Mouse (Mus musculus): Measurements from ENCODE around the gene Lin52.
A peak's percentile ranks its signal among the peaks of the same experiment; 100 is the strongest.

The Lin52 gene

DNA sequence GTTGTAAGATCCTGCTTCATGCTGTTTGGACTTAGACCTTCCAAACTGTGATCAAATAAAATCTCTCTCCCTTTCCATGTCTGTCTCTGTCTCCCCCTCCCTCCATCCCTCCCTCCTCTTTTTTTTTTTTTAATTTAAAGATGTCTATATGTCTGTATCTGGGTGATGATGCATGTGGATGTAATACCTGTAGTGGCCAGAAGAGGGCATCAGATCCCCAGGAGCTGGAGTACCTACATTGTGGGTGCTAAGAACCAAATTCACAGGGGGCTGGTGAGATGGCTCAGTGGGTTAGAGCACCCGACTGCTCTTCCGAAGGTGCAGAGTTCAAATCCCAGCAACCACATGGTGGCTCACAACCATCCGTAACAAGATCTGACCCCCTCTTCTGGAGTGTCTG is 88.3 kb downstream of the Lin52 start:
- DNase-seq (ENCODE audit: low read depth): peak; percentile 61

DNA sequence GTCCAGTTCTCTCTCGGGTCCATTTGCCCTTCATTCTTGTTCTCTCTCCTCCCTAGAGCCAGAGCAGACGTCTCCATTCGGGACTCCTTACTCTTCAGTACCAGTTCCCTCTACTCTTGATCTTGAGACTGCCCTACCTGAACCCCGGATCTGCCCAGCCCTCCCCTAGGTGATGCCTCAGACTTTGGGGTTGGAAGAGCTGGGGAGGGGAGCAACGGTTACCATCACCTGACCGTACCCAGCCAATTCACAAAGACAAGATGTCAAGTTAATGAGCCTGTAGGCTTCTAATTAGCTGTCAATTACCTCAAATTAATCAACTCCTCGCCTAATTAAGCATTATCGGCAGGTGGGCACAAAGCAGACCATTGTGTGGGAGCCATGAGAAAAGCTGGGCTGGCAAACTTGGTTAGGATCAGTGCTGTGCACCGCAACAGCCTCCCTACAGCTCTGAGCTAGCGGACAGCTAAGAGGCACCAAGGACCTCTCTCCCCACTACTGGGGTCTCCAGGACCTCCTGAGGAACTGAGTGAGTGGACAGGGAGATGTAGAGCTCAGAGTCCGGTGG is 90.3 kb downstream of the Lin52 start:
- no peak for DNase-seq (ENCODE audit: low read depth)

DNA sequence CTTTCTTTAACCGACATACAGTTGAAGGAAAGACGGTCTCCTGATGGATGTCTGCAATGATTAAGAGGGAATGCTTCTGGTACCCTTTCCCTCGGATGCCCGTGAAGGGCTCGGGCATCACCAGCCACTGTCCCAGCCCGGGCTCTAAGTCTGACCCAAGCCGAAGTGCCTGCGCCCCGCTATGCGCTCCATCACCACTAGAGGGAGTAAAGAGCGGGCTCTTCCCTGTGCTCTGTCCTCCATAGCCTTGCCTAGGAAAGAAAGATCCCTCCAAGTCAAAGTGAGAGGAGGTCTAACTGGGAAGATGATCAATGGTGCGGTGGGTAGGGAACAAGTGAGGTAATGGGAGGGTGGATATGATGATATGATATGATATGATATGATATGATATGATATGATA is 94.8 kb downstream of the Lin52 start:
- peak; percentile 72 for DNase-seq (ENCODE audit: low read depth)

DNA sequence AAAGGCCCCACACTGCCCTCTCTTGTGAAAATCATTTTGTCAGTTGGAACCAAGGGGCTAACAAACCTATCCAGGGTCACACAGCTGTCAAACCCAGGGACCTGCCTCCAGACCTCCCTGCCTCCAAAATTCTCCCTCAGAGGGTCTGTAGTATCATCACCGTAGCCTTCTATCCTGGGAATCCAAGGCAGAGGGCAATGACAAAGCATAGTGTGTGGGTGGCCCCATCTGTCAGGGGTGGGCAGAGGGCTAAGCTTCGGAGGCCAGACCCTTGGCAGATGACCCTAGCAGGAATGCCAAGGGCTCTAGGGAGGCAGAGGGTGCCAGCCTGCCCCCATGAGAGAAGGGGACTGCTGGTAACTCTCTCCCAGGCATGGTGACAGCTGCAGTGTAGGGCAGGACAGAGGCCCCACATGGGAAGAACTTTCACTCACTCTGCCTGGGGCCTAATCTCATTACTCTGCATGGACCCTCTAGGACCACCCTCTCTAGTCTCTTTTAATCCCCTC is 95.4 kb downstream of the Lin52 start:
- DNase-seq (ENCODE audit: low read depth): no peak

DNA sequence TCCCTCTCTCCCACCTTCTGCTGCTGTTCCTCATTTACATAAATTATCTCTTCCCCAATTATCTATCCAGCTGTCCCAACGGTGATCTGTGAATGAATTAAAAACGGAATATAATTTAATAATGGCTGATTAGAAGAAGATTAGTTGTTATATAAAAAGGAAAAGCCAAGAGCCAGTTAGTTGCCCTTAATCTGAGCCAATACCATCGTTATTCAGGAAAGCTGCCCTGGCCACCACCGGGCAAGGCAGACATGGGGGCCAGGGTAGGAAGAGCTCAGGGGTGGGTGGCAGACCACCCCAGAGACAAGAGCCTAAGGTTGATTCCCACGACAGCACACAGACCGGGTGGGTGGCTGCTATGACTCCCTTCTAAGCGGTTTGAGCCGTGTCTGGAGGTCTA is 97.0 kb downstream of the Lin52 start:
- no peak for DNase-seq (ENCODE audit: low read depth)

DNA sequence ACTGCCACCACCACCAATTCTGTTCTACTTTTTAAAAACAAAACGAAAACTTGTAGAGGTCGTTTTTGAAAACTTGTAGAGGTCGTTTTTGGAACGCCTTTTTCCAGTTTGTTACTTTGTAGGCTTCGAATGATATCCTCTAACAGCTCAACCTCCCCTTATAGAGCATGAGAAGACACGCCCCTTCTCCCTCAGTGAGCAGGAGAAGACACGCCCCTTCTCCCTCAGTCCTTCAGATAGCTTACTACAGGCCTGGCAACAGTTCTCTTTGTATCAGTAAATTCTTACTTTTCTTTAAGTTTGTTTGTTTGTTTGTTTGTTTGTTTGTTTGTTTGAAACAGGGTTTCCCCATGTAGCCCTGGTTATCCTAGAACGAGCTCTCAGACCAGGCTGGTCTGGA is 104.0 kb downstream of the Lin52 start:
- DNase-seq (ENCODE audit: low read depth): no peak

DNA sequence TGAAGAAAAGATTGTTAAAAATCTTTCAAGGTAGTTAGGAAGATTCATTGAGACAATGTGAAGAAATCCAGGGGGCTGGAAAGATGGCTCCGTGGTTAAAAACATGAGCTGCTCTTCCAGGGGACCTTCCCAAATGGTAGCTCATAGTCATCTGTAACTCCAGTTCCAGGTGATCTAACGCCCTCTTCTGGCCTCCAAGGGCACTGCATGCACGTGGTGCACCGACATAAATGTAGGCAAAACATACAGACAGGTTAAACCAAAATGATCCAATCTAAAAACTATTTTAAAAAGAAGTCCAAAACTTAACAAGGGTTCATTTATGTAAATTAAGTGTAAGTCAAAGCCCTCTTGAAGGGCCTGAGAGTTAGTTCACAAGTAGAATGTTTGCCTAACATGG is 111.3 kb downstream of the Lin52 start:
- DNase-seq (ENCODE audit: low read depth): peak; percentile 19

DNA sequence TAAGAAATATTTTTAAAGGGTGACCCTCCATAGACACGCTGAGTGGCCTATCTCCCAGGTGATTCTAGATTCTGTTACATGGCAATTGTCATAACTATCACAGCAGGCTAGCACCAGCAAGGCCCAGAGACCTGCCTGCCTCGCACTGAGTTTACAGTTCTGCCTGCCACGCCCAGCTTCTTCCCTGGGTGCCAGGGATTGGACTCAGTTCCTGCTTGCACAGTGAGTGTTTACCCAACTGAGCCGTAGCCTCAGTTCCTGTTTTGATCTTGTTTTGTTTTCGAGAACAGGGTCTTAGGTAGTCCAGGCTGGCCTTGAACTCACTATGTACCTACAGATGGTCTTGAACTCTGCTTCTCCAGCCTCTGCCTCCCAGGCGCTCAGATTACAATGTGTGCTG is 116.4 kb downstream of the Lin52 start:
- DNase-seq (ENCODE audit: low read depth): no peak

DNA sequence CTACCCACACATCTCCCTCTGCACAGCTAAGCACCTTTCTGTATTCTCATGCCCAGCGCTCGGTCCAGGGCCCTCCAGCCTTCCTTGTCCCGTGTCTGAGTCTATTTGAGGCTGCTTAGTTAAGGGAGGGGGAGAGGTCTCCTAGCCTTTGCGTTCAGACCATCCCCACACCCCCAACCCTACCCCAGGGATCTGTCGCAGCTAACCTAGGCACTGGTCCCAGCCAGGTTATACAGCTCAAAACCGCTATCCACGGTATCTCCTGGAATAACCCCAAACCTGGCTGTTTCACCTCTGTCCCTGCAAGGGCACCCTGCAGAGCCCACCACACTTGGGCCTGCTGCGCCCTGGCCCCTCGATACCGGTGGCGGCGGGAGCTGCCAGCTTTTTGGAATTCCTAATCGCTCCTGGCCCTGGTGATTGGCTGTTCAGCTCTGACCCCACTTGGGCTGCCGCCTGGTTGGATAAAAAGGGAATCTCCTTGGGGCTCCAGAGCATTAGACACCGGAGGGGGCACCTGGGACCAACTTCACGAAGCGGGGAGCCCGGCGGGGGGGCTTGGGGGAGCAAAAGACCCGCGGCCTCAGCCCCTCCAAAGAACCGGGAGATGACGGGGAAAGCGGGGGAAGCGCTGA is 118.2 kb downstream of the Lin52 start, which contains the start of gene Vsx2:
TSS of gene Vsx2 (plus strand) at position 427 of the 635 bp plus-strand sequence.
- DNase-seq (ENCODE audit: low read depth): no peak

DNA sequence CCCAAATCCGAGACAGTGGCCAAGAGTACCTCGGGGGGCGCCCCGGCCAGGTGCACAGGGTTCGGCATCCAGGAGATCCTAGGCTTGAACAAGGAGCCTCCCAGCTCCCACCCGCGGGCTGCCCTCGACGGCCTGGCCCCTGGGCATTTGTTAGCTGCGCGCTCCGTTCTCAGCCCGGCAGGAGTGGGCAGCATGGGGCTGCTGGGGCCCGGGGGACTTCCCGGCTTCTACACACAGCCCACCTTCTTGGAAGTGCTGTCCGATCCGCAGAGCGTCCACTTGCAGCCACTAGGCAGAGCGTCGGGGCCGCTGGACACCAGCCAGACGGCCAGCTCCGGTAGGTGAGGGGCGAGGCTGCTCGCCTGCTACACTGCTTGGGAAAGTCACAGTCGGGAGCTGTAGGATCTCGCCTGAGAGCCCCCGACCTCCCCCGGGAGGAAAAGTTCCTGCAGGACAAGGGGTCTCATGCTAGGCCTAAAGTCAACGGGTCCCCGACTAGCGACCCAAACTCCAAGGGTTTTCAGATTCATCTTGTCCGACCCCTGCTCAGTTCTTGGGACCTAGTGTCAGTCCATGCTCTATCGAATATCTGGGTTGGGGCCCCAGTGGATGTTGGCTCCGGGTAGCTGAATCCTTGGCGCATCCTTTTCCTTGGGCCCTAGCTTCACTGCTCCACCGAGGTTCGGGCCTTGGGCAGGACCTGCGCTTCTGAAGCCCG is 118.9 kb downstream of the Lin52 start:
- DNase-seq (ENCODE audit: low read depth): no peak

DNA sequence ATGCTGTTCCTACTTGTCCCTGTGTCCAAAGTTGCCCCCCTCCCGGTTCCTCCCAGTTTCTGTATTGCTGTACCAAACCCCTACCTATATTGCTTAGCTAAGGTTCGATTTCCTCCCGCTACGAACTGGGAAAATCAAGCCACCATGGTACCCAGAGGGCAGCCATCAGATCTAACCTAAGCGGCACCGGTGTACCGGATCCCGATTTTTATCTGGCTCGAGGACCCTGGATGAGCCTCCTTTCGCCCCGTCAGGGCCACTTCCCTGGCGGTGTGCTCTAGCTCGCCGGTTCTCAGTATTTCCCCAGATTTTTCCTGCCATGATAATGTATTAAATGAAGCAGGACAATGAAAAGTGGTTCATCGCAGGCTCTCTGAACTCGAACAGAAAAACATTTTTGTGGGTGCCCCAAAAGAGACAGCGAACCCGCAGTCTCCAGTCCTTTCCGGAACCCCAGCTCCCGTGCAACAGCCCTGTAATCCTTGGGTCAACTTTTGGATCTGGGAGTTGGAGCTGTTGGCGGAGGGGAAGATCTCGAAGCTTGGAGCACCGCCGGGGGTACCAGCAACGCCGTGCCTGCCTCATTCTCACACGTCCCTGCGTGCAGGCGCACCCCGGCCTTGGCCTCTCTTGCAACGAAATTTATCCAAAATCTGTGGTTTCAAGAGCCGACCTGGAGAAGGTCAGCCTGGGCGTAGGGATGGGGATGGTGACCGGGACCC is 119.6 kb downstream of the Lin52 start:
- peak; percentile 13 for DNase-seq (ENCODE audit: low read depth)

DNA sequence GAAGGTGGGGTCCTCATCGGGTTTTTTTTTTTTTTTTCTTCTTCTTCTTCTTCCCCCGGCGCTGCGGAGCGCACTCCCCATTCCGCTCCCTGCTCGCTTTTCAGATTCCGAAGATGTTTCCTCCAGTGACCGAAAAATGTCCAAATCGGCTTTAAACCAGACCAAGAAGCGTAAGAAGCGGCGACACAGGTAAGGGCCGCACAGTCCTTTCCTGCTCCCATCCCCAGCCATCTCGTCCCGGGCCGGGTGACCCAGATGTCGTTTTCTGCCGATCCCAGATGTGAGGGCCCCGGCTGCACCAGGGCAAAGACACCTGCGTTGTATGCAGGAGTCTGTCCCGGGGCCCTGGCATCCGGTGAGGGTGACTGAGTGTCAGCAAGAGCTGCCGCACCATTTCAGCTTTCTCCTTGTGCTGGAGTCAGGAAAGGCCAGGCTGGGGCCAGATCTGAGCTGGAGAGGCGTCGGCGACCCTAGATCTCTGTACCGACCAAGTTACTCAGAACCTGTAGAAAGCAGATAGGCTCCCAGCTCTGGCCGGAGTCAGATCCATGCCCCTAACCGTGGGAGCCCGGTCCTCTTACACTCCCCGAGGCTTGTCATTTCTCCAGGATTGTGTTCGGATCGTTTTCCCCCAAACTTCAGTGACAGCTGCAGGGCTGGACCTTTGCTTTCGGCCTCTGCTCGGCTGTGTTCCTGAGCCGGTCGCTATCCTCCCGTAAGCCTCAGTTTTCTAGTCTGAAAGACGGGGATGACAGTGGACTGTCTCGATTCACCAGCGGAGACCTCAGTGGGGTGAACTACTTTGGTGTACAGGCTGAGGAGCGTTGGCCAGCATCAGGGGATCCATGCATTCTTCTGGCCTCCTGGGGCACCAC is 120.5 kb downstream of the Lin52 start:
- DNase-seq (ENCODE audit: low read depth): peak; percentile 34

DNA sequence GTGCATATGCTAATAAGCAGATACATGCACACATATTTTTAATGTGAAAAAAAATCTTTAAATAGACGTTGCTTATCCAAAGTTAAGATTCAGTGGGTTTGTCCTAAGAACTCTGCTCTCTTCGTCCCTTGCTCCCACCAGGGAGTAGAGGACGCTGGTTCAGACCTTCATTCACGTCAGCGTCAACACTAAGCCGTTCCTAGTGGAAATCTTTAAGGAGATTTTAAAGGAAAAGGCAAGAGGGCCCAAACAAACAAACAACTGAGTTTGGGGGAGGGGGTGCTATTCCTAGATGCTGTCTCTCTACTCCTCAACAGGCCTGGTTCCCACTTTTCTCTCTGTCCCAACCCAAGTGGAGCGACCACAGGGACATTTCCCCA is 121.1 kb downstream of the Lin52 start:
- no peak for DNase-seq (ENCODE audit: low read depth)

DNA sequence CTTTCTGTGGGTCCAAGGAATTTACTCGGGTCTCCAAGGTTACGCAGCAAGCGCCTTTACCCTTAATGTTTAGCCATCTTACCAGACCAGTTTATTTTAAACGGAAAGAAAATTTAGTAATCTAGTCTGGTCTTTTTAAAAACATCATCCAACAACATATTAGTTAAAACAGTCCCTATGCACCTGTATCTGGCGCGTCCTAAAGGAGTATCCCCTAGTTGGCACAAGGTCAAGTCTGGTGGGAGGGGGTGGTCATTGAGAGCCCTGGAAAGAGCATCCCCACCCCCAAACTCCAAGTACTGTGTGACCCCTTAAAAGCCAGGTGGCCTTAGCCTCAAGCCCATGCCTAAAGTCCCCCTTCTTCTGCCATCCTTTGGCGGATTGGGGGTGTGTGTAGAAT is 121.9 kb downstream of the Lin52 start:
- no peak for DNase-seq (ENCODE audit: low read depth)

DNA sequence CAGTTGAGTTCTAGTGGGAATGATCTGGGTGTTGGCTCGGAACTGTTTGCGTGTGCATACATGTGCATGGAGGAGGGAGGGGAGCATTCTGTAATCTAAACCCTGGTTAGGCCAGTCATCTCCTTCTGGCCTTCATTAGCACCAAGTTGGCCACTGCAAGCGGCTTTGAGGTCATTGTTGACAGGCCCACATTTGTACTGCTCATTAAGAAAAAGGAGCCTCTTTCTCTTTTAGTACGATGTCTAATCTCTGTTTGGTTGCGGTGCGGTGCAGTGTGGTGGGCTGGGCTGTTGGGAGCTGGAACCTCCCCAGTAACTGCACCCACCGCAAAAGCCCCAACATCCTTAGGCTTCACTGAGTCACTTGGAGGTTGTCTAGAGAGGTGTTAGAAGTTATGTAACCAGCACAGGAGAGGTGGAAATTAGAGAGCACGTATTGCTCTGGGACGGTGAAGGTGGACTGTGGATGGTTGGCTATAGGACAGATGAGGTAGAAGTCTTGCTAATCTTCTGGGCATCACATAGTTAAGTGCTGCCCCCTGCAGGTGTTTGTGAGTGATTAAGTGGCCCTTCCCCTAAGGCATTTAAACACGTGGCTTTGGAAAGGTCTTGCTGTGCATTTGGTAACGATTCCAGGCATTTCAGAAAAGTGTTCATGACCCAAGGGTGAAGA is 126.7 kb downstream of the Lin52 start:
- no peak for DNase-seq (ENCODE audit: low read depth)

DNA sequence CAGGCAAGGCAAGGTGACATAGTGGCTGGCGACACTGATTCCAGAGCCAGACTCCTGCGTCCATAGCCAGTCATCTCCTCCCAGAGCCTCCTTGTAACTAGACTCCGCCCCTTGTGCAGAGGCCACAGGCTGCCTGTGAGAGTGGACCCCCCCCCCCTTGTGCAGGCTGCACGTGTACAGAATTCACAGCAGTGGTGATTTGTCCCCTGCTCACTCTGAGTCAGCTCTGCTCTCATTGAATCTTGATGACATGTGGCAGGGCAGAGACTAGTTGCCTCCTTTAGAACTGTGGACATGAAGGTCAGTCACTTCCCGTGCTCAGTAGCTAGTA is 127.2 kb downstream of the Lin52 start:
- DNase-seq (ENCODE audit: low read depth): no peak

DNA sequence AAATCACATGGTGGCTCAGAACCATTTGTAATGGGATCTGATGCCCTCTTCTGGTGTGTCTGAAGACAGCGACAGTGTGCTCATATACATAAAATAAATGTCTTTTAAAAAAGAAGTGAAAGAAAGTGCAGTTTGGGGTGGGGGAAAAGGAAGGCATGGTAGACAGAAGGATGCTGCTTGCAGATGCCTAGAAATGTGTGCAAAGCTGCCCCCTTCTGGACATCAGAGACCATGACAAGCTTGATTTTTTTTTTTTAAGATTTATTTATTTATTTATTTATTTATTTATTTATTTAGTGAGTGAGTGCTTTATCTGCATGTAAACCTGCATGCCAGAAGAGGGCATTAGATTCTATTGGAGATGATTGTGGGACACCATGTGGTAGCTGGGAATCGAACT is 130.1 kb downstream of the Lin52 start:
- no peak for DNase-seq (ENCODE audit: low read depth)

DNA sequence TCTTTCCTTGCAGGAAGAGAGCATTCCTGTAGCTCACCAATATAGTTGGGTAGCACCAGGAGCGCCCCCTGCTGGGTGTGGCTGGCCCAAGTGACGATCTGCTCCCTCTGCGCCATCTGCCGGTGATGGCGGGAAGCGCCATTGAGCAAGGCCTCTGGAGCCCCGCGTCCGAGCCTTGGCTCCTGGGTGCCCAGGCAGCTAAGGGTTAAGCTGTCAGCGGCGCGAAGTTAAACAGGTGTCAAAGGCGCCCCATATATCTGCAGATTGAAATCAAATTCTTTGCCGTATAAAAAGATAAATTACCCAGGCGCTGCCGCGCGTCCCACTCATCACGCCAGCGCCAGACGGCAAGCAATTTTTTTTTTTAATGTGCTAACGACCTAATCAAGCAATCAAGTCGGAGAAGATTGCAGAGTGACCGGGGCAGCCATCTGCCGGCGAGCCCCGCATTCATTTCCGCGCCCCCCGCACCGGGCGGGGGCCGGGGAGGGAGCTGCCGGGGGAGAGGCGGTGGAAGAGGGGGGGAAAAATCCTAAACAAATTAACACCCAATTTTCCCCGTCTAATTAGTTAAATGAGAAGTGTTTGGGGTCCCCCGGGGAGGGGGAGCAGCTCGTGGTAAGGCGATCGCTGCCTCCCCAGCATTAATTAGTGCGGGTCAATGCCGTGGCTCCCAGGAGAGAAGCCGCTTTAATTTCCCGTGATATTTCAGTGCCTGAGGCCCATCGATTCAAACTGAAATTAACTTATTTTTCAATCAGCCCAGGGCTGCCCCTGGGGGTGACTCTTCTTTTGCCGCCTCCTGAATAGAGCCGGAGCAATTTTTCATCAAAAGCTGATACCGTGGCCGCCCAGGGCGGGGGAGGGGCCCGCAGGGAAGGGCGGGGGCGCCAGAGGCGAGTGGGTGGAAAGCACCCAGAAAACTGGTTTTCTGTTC is 138.9 kb downstream of the Lin52 start:
- DNase-seq (ENCODE audit: low read depth): peak; percentile 94

Data from induced T-regulatory cell, adult 2 months (primary cell).